Mouse (Mus musculus) liver, embryonic 14.5 days (tissue): ENCODE measurements around the gene Syt7.

Source experiments
- CTCF ChIP-seq: IDR thresholded peaks from 2 replicates; pipeline ENCODE4 v1.5.1; 2016; ENCODE audit warnings: antibody characterized with exemption, low read depth, control low read depth
- EP300 ChIP-seq: IDR thresholded peaks from 2 replicates; pipeline ENCODE4 v1.6.1; 2016; ENCODE audit warnings: antibody characterized with exemption, low read depth

DNA sequence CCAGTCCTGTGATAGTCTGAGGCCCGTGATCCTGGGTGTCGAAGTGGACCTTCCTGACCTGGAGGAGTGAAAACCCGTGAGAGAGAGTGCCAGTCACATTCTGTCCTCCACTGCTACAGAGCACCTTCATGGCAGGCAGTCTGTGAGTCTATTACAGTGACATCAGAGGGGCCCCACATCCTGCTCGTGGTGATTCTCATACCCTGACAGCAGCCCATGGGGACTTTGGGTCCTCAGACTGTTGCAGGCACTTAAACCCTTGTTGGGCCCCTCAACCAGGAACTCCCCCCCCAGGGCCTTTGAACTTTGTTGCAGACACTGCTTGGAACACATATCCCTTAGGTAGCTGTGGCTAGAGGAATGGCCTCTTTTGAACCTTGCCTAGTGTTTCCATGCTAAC, 90.7 kb downstream of the Syt7 start:
- TF ChIP-seq EP300 = no peak
- no peak for TF ChIP-seq CTCF
